Mouse (Mus musculus) olfactory bulb, adult 2 months (tissue): ENCODE results near the gene Tmem192.

Source experiments
- CTCF ChIP-seq: fragments of 200-500 bp; IDR thresholded peaks from 2 replicates; pipeline ENCODE4 v1.5.1; 2012; ENCODE audit warnings: low read depth, mild to moderate bottlenecking, low read length, moderate library complexity; ENCODE audit not compliant: insufficient read depth
- POLR2A ChIP-seq: fragments of 200-500 bp; IDR thresholded peaks from 2 replicates; pipeline ENCODE4 v1.6.1; 2012; ENCODE audit warnings: mild to moderate bottlenecking, low read depth, low read length, moderate library complexity; ENCODE audit not compliant: insufficient read depth

GRCm38 (mm10) chr8:65018423-65018822, 71.4 kb downstream of the Tmem192 start, which contains the start of the genes Trim61 and Trim60:
- TF ChIP-seq CTCF = no peak
- no peak for TF ChIP-seq POLR2A
